7 mouse cellular contexts compared by ENCODE assay signal in the genomic region with DNA sequence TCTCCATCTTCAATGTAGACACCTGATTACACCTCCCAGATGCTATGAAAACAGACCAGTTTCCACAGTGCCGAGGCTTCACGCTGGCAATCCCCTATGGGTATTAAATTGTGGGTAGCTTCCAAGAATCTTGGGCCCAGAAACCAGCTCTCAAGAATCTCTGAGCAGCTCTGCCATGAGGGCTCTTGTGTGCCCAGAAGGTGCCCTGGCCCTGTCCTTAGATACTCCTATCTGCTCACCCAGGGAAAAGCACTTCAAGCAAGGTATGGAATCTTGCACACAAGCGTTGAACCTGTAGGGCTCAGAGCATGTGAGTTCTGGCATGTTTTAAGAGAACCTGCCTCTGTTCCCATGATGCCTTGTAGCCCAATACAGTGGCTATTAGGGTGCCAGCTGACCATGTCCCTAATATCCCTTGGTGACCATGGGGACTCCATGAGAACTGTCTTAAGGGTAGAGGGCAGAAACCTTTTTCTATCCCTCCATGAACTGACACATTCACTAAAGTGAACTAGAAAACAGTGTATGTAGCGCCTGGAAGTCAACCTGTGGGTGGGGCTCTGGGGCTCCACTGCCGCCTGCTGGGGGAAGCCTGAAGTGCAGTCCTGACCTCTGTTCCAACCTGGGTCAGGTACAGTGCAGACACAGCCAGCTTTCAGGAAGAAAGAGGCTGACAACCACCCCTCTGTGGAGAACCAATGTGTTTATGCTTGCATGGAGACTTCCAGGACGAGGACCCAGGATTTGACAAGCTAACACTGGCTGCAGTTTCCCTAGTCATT. TPM values are rescaled to one million over a fixed set of nuclear protein-coding genes. Genes with fewer than 3 reads are reported as not detected.
DNase-seq lines count a peak whose midpoint lies in the region; ATAC-seq and TF ChIP-seq lines count a peak whose summit lies in the region.

No protein-coding gene starts in this region.

- H3K27me3 ChIP-seq in intestine, embryonic 15.5 days (replicated peaks), result no peaks in the 10 kb centered on the region
- no peaks in the 10 kb centered on the region for H3K27me3 ChIP-seq in lung, embryonic 14.5 days (ENCODE audit: insufficient read depth, low read length)

- H3K4me2 ChIP-seq in intestine, embryonic 15.5 days (replicated peaks), result no peak overlapping the region
- H3K4me2 ChIP-seq in lung, embryonic 14.5 days, result no peak overlapping the region

- peak; percentile 90 for TF ChIP-seq CTCF in lung, embryonic 14.5 days (IDR thresholded peaks at IDR 0.05; ENCODE audit: low read depth)

- H3K9me3 ChIP-seq in intestine, embryonic 15.5 days, result no peaks in the 10 kb centered on the region
- H3K9me3 ChIP-seq in lung, embryonic 14.5 days (ENCODE audit: low read depth, low read length), result no peaks in the 10 kb centered on the region

- H3K27ac ChIP-seq in intestine, embryonic 15.5 days, result no peak overlapping the region
- no peak overlapping the region for H3K27ac ChIP-seq in lung, embryonic 14.5 days (ENCODE audit: low read depth)

- H3K9ac ChIP-seq in intestine, embryonic 15.5 days, result no peak overlapping the region
- H3K9ac ChIP-seq in lung, embryonic 14.5 days, result no peak overlapping the region

- H3K36me3 ChIP-seq in intestine, embryonic 15.5 days, result 0 out of 2 replicates have a peak, but pooled peaks cover 2% of the 10 kb centered on the region
- peaks cover 17% of the 10 kb centered on the region for H3K36me3 ChIP-seq in lung, embryonic 14.5 days (ENCODE audit: insufficient read depth)

- H3K4me1 ChIP-seq in intestine, embryonic 15.5 days (replicated peaks), result 0 out of 2 replicates have a peak, but pooled peaks cover 3% of the 10 kb centered on the region
- 0 out of 2 replicates have a peak, but pooled peaks cover 4% of the 10 kb centered on the region for H3K4me1 ChIP-seq in lung, embryonic 14.5 days (ENCODE audit: insufficient read depth)

- no peak overlapping the region for H3K4me3 ChIP-seq in intestine, embryonic 15.5 days (replicated peaks)
- no peak overlapping the region for H3K4me3 ChIP-seq in lung, embryonic 14.5 days (ENCODE audit: low read depth, low read length)

- peak; percentile 50 for ATAC-seq in intestine, embryonic 15.5 days
- no peak for ATAC-seq in lung, embryonic 14.5 days (ENCODE audit: insufficient read depth)

- 48% methylated on average over 6 of the region's 6 CpGs for WGBS in intestine, embryonic 15.5 days
- WGBS in lung, embryonic 14.5 days, result 46% methylated on average over 6 of the region's 6 CpGs

- DNase-seq in urinary bladder, adult 18-20 months (ENCODE audit: low spot score in 2 of 2), result peak; percentile 43 to 76
- no peak for DNase-seq in urinary bladder, postnatal 10 days (ENCODE audit: low spot score)
- DNase-seq in adrenal gland, adult 18-20 months (ENCODE audit: low spot score in 2 of 2), result peak; percentile 65 to 73
- DNase-seq in embryo, embryonic 9.5 days (ENCODE audit: extremely low spot score), result peak; percentile 54
- DNase-seq in lung, embryonic 14.5 days, result peak; percentile 60
- DNase-seq in skeletal muscle tissue, adult 2 months (ENCODE audit: low read depth, low spot score), result peak; percentile 36

RNA-seq across cellular contexts. Expression of gene Slc45a1, which starts 25.8 kb away (rescaled TPM):
- 1 to 10 TPM in 1 of 2 experiments, under 1 TPM in 1; 0.64 to 1.1 TPM for total RNA-seq in adrenal gland, adult 18-20 months (2021)
- polyA plus RNA-seq in intestine, embryonic 15.5 days (2015; fragmentation: Nextera tagmentation; extraction: Ambion mirVana), result 0.80 and 1.2 TPM in 2 replicates
- not detected in 2 replicates for polyA plus RNA-seq in lung, embryonic 14.5 days (2014; fragmentation: Nextera tagmentation; extraction: Ambion mirVana)
